Mouse (Mus musculus) forebrain, embryonic 15.5 days (tissue): ENCODE measurements around the gene Gucy1b2. TPM values are rescaled to one million over a fixed set of nuclear protein-coding genes. Genes with fewer than 3 reads are reported as not detected.
A peak's percentile ranks its signal among the peaks of the same experiment; 100 is the strongest.

ENCODE experiments used
- ATAC-seq: fragments of 200-750 bp; cut with Nextera tagmentation; replicated peaks from 2 replicates; pipeline ENCODE4 v1.8.0; 2017; ENCODE audit warnings: mild to moderate bottlenecking, moderate TSS enrichment, moderate library complexity
- H3K27ac ChIP-seq: fragments of 300-500 bp; sonication (generic); replicated peaks from 2 replicates; pipeline ENCODE4 v1.5.1; 2015; ENCODE audit warnings: mild to moderate bottlenecking, inconsistent platforms
- H3K27me3 ChIP-seq: fragments of 300-500 bp; sonication (generic); 2 replicates; pipeline ENCODE4 v1.6.1; 2015; ENCODE audit warnings: inconsistent platforms
- H3K36me3 ChIP-seq: fragments of 300-500 bp; sonication (generic); 2 replicates; pipeline ENCODE4 v1.6.1; 2015; ENCODE audit warnings: mild to moderate bottlenecking, inconsistent platforms
- H3K4me1 ChIP-seq: fragments of 300-500 bp; sonication (generic); 2 replicates; pipeline ENCODE4 v1.6.1; 2015; ENCODE audit warnings: inconsistent platforms
- H3K4me2 ChIP-seq: fragments of 300-500 bp; sonication (generic); replicated peaks from 2 replicates; pipeline ENCODE4 v1.6.1; 2015; ENCODE audit warnings: mild to moderate bottlenecking, inconsistent platforms
- H3K4me3 ChIP-seq: fragments of 300-500 bp; sonication (generic); 2 replicates; pipeline ENCODE4 v1.5.1; 2015; ENCODE audit warnings: mild to moderate bottlenecking, inconsistent platforms
- H3K9ac ChIP-seq: fragments of 300-500 bp; sonication (generic); replicated peaks from 2 replicates; pipeline ENCODE4 v1.6.1; 2015; ENCODE audit warnings: mild to moderate bottlenecking, inconsistent platforms
- H3K9me3 ChIP-seq: fragments of 300-500 bp; sonication (generic); 2 replicates; pipeline ENCODE4 v1.6.1; 2016; ENCODE audit warnings: inconsistent platforms
- WGBS: fragments of 180-500 bp; shearing (Covaris S2); methylation state at CpG from one replicate; pipeline ENCODE4 v1.1.7; 2015; ENCODE audit warnings: mixed read lengths; 5-methylcytosine and 5-hydroxymethylcytosine counted together
- polyA plus RNA-seq: library from polyadenylated mRNA; unstranded; fragments of >200 nt; fragmentation: Nextera tagmentation; extraction: Ambion mirVana; gene quantifications from 2 replicates; pipeline ENCODE4 v1.2.1, GENCODE M21; 2015

Gene Gucy1b2
- polyA plus RNA-seq, 1 experiment from 2014 or later = 3.5 TPM

- no peak for ATAC-seq
- Histone ChIP-seq H3K27ac (no peak overlapping the region), H3K36me3 (no peaks in the 10 kb centered on the region), H3K4me1 (no peaks in the 10 kb centered on the region), H3K27me3 (no peaks in the 10 kb centered on the region), H3K4me2 (no peak overlapping the region), H3K9ac (no peak overlapping the region), H3K9me3 (no peaks in the 10 kb centered on the region), H3K4me3 (no peak overlapping the region)
Observed at GRCm38 (mm10) chr14:62440036-62440435, 16.1 kb downstream of the Gucy1b2 start.

GRCm38 (mm10) chr14:62438236-62438635 lies 17.9 kb downstream of the Gucy1b2 start:
- Histone ChIP-seq H3K27ac (no peak overlapping the region), H3K4me2 (no peak overlapping the region), H3K4me3 (no peak overlapping the region), H3K9ac (no peak overlapping the region), H3K27me3 (no peaks in the 10 kb centered on the region), H3K9me3 (no peaks in the 10 kb centered on the region), H3K36me3 (no peaks in the 10 kb centered on the region), H3K4me1 (no peaks in the 10 kb centered on the region)
- WGBS = 87% methylated on average over 4 of the region's 4 CpGs
- no peak for ATAC-seq

- Histone ChIP-seq H3K27me3 (no peaks in the 10 kb centered on the region), H3K4me1 (no peaks in the 10 kb centered on the region), H3K4me2 (no peak overlapping the region), H3K27ac (no peak overlapping the region), H3K9ac (no peak overlapping the region), H3K4me3 (no peak overlapping the region), H3K9me3 (no peaks in the 10 kb centered on the region), H3K36me3 (no peaks in the 10 kb centered on the region)
- 97% methylated on average over 2 of the region's 2 CpGs for WGBS
- ATAC-seq = no peak
Observed at GRCm38 (mm10) chr14:62437806-62438205, 18.3 kb downstream of the Gucy1b2 start.

GRCm38 (mm10) chr14:62425277-62425691 lies 30.8 kb downstream of the Gucy1b2 start:
- no peak overlapping the region for H3K4me2 ChIP-seq
- H3K27me3 ChIP-seq = no peaks in the 10 kb centered on the region
- H3K9ac ChIP-seq = no peak overlapping the region
- ATAC-seq = peak; percentile 46; the same call in 1 of the 2 replicates
- H3K9me3 ChIP-seq = no peaks in the 10 kb centered on the region
- no peak overlapping the region for H3K4me3 ChIP-seq
- WGBS = 35% methylated on average over 2 of the region's 2 CpGs
- H3K27ac ChIP-seq = peak overlapping the region; percentile 49
- peaks cover 14% of the 10 kb centered on the region for H3K4me1 ChIP-seq
- H3K36me3 ChIP-seq = no peaks in the 10 kb centered on the region

- Histone ChIP-seq H3K4me2 (no peak overlapping the region), H3K27ac (no peak overlapping the region), H3K9me3 (no peaks in the 10 kb centered on the region), H3K4me3 (no peak overlapping the region), H3K36me3 (no peaks in the 10 kb centered on the region), H3K9ac (no peak overlapping the region), H3K27me3 (no peaks in the 10 kb centered on the region), H3K4me1 (peaks cover 22% of the 10 kb centered on the region)
- 38% methylated on average over 4 of the region's 4 CpGs for WGBS
- no peak for ATAC-seq
Observed at GRCm38 (mm10) chr14:62422265-62422664, 33.8 kb downstream of the Gucy1b2 start.

GRCm38 (mm10) chr14:62417501-62417900 lies 38.6 kb downstream of the Gucy1b2 start:
- 71% methylated on average over 3 of the region's 3 CpGs for WGBS
- Histone ChIP-seq H3K4me3 (no peak overlapping the region), H3K27me3 (no peaks in the 10 kb centered on the region), H3K36me3 (no peaks in the 10 kb centered on the region), H3K4me1 (peaks cover 36% of the 10 kb centered on the region), H3K27ac (peak overlapping the region; percentile 92), H3K9me3 (no peaks in the 10 kb centered on the region), H3K9ac (no peak overlapping the region), H3K4me2 (no peak overlapping the region)
- no peak for ATAC-seq

GRCm38 (mm10) chr14:62416742-62417134 lies 39.4 kb downstream of the Gucy1b2 start:
- Histone ChIP-seq H3K27ac (peak overlapping the region; percentile 92), H3K36me3 (no peaks in the 10 kb centered on the region), H3K9ac (no peak overlapping the region), H3K9me3 (no peaks in the 10 kb centered on the region), H3K27me3 (no peaks in the 10 kb centered on the region), H3K4me3 (no peak overlapping the region), H3K4me2 (no peak overlapping the region), H3K4me1 (peaks cover 33% of the 10 kb centered on the region)
- 9% methylated on average over 1 of the region's 1 CpGs for WGBS
- ATAC-seq = peak; percentile 84

- Histone ChIP-seq H3K9me3 (no peaks in the 10 kb centered on the region), H3K4me3 (no peak overlapping the region), H3K27me3 (no peaks in the 10 kb centered on the region), H3K27ac (peak overlapping the region; percentile 92), H3K4me2 (0 out of 2 replicates have a peak overlapping the region, but pooled peaks have one; percentile 1), H3K4me1 (peaks cover 33% of the 10 kb centered on the region), H3K9ac (no peak overlapping the region), H3K36me3 (no peaks in the 10 kb centered on the region)
- peak; percentile 95 for ATAC-seq
- WGBS = 4% methylated on average over 7 of the region's 7 CpGs
Observed at GRCm38 (mm10) chr14:62416007-62416741, 39.9 kb downstream of the Gucy1b2 start.

GRCm38 (mm10) chr14:62395346-62395745 lies 60.7 kb downstream of the Gucy1b2 start:
- no peaks in the 10 kb centered on the region for H3K36me3 ChIP-seq
- ATAC-seq = no peak
- WGBS = 88% methylated on average over 2 of the region's 2 CpGs

GRCm38 (mm10) chr14:62392754-62393153 lies 63.3 kb downstream of the Gucy1b2 start:
- Histone ChIP-seq H3K36me3 (no peaks in the 10 kb centered on the region), H3K4me1 (peaks cover 47% of the 10 kb centered on the region), H3K9me3 (no peaks in the 10 kb centered on the region), H3K4me3 (no peak overlapping the region), H3K27ac (no peak overlapping the region), H3K4me2 (no peak overlapping the region), H3K9ac (no peak overlapping the region), H3K27me3 (no peaks in the 10 kb centered on the region)
- ATAC-seq = no peak
- WGBS = 71% methylated on average over 4 of the region's 4 CpGs

More at GRCm38 (mm10) chr14:62395346-62395745, 60.7 kb downstream of the Gucy1b2 start:
- H3K9ac ChIP-seq = no peak overlapping the region
- H3K4me1 ChIP-seq = peaks cover 29% of the 10 kb centered on the region; the same call in 1 of the 2 replicates
- no peak overlapping the region for H3K4me3 ChIP-seq
- no peaks in the 10 kb centered on the region for H3K27me3 ChIP-seq
- H3K9me3 ChIP-seq = no peaks in the 10 kb centered on the region
- no peak overlapping the region for H3K27ac ChIP-seq
- no peak overlapping the region for H3K4me2 ChIP-seq

GRCm38 (mm10) chr14:62389729-62390536 lies 66.2 kb downstream of the Gucy1b2 start:
- Histone ChIP-seq H3K9ac (no peak overlapping the region), H3K4me2 (peak overlapping the region; percentile 18), H3K9me3 (no peaks in the 10 kb centered on the region), H3K4me1 (peaks cover 31% of the 10 kb centered on the region), H3K27ac (peak overlapping the region; percentile 92), H3K27me3 (no peaks in the 10 kb centered on the region), H3K4me3 (no peak overlapping the region), H3K36me3 (no peaks in the 10 kb centered on the region)
- WGBS = 29% methylated on average over 9 of the region's 9 CpGs
- ATAC-seq = peak; percentile 75

GRCm38 (mm10) chr14:62389064-62389728 lies 66.9 kb downstream of the Gucy1b2 start:
- peak overlapping the region; percentile 92 for H3K27ac ChIP-seq

More at GRCm38 (mm10) chr14:62389064-62389728, 66.9 kb downstream of the Gucy1b2 start:
- peak; percentile 96 for ATAC-seq
- Histone ChIP-seq H3K9ac (no peak overlapping the region), H3K4me1 (peaks cover 31% of the 10 kb centered on the region), H3K9me3 (no peaks in the 10 kb centered on the region), H3K4me2 (peak overlapping the region; percentile 18; the same call in 1 of the 2 replicates), H3K4me3 (no peak overlapping the region), H3K27me3 (no peaks in the 10 kb centered on the region), H3K36me3 (no peaks in the 10 kb centered on the region)
- 9% methylated on average over 6 of the region's 6 CpGs for WGBS
